Mouse (Mus musculus): ENCODE measurements at regions not wholly inside any gene's neighbourhood (a gene's known extent, or its start where the extent isn't known, plus 50 kb on each side); places are given as distances from the start of the nearest gene placed in this dataset.
A peak's percentile ranks its signal among the peaks of the same experiment; 100 is the strongest.

- WGBS: 87% methylated on average over 6 of the region's 6 CpGs
- H3K4me2 ChIP-seq (replicated peaks): no peak overlapping the region
Measured at GRCm38 (mm10) chr12:26244701-26245100, 170.4 kb downstream of the Rnf144a start.

GRCm38 (mm10) chr12:26227557-26228020, 187.5 kb downstream of the Rnf144a start:
- Histone ChIP-seq H3K27me3 (no peaks in the 10 kb centered on the region), H3K9me3 (no peaks in the 10 kb centered on the region), H3K9ac (replicated peaks) (no peak overlapping the region), H3K27ac (replicated peaks) (peak overlapping the region; percentile 83), H3K4me3 (no peak overlapping the region), H3K36me3 (no peaks in the 10 kb centered on the region), H3K4me2 (replicated peaks) (no peak overlapping the region), H3K4me1 (peaks cover 25% of the 10 kb centered on the region)
- WGBS: 35% methylated on average over 15 of the region's 15 CpGs
- ATAC-seq (replicated peaks): peak; percentile 74

More at GRCm38 (mm10) chr12:26244701-26245100, 170.4 kb downstream of the Rnf144a start:
- H3K36me3 ChIP-seq: no peaks in the 10 kb centered on the region
- no peak overlapping the region for H3K4me3 ChIP-seq
- no peak for ATAC-seq (replicated peaks)
- no peaks in the 10 kb centered on the region for H3K9me3 ChIP-seq
- no peak overlapping the region for H3K9ac ChIP-seq (replicated peaks)
- H3K27ac ChIP-seq (replicated peaks): no peak overlapping the region
- no peaks in the 10 kb centered on the region for H3K27me3 ChIP-seq
- no peaks in the 10 kb centered on the region for H3K4me1 ChIP-seq

- 10% methylated on average over 2 of the region's 2 CpGs for WGBS
- Histone ChIP-seq H3K4me1 (peaks cover 25% of the 10 kb centered on the region), H3K4me3 (no peak overlapping the region), H3K27ac (replicated peaks) (peak overlapping the region; percentile 83), H3K36me3 (no peaks in the 10 kb centered on the region), H3K9ac (replicated peaks) (no peak overlapping the region), H3K4me2 (replicated peaks) (no peak overlapping the region), H3K9me3 (no peaks in the 10 kb centered on the region), H3K27me3 (no peaks in the 10 kb centered on the region)
- ATAC-seq (replicated peaks): peak; percentile 65; the same call in 1 of the 2 replicates
Measured at GRCm38 (mm10) chr12:26226363-26226762, 188.7 kb downstream of the Rnf144a start.

DNA sequence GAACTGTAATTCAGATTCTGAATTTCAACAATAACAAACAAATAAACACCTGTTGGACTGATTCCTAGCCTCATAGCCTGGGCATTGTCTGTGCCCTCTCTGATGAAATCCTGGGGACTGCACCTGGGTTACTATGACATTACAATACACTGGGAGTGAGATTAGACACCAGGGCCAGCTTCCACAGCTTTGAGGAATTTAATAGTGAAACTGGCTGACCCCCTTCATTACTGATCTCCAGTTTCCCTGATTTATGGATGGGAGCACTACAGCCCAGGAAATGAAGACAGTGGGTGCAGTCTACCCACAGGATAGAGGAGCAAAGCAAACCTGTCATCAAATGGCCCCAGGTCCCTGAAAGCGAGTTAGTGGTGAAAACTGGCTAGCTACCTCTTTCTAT, 202.6 kb downstream of the Rnf144a start:
- Histone ChIP-seq H3K4me3 (no peak overlapping the region), H3K9ac (replicated peaks) (no peak overlapping the region), H3K27me3 (no peaks in the 10 kb centered on the region), H3K4me1 (peaks cover 13% of the 10 kb centered on the region), H3K27ac (replicated peaks) (peak overlapping the region; percentile 70; the same call in 1 of the 2 replicates), H3K4me2 (replicated peaks) (no peak overlapping the region), H3K9me3 (no peaks in the 10 kb centered on the region), H3K36me3 (no peaks in the 10 kb centered on the region)
- no peak for ATAC-seq (replicated peaks)
- 88% methylated on average over 1 of the region's 1 CpGs for WGBS

DNA sequence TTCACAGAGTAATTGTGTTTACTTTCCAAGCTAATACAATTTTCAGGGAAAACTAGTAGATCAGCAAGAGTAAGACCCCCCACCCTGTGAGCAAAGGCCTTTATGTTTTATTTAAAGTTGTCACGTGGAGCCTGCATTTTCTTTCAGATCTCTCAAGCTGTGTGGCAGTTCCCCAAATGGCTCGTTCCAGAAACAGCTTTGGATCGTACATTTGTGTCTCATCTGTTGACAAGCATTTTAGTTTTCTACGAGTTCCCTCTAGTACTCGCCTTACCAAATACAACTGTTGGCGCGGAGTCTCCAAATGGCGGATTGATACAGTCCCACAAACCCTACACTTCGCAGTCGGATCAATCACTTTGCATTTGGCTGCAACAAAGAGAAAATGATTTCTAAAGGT, 203.6 kb downstream of the Rnf144a start:
- H3K9me3 ChIP-seq: no peaks in the 10 kb centered on the region
- H3K4me1 ChIP-seq: peaks cover 13% of the 10 kb centered on the region
- peak overlapping the region; percentile 70 for H3K27ac ChIP-seq (replicated peaks)
- no peak overlapping the region for H3K4me3 ChIP-seq
- H3K4me2 ChIP-seq (replicated peaks): no peak overlapping the region
- 43% methylated on average over 10 of the region's 10 CpGs for WGBS
- no peak overlapping the region for H3K9ac ChIP-seq (replicated peaks)
- H3K36me3 ChIP-seq: no peaks in the 10 kb centered on the region
- H3K27me3 ChIP-seq: no peaks in the 10 kb centered on the region
- peak; percentile 61; the same call in 1 of the 2 replicates for ATAC-seq (replicated peaks)

DNA sequence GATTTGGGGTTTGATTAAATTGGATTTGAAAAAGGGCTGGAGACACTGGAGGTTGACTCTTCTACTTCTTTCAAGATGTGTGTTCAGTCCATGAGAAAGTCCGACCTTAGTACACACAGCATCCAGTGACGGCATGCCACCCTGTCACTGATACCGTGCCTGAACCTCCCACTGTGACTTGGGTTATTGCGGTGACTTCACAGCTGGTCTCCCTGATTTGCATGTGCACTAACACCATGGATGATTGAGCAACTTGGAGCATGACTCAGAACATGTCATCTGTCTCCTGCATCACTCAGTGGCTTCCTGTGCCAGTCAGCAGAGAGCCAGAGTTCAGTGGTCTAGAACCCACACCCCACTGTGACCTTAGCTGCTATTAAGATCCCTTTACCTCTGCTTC, 208.3 kb downstream of the Rnf144a start:
- Histone ChIP-seq H3K4me1 (peaks cover 9% of the 10 kb centered on the region), H3K36me3 (no peaks in the 10 kb centered on the region), H3K27me3 (no peaks in the 10 kb centered on the region), H3K9me3 (no peaks in the 10 kb centered on the region), H3K27ac (replicated peaks) (no peak overlapping the region), H3K9ac (replicated peaks) (no peak overlapping the region), H3K4me2 (replicated peaks) (no peak overlapping the region), H3K4me3 (no peak overlapping the region)
- no peak for ATAC-seq (replicated peaks)
- 88% methylated on average over 4 of the region's 4 CpGs for WGBS

GRCm38 (mm10) chr12:26206036-26206435, 209.0 kb downstream of the Rnf144a start:
- Histone ChIP-seq H3K27me3 (no peaks in the 10 kb centered on the region), H3K27ac (replicated peaks) (no peak overlapping the region), H3K4me2 (replicated peaks) (no peak overlapping the region), H3K9ac (replicated peaks) (no peak overlapping the region), H3K36me3 (no peaks in the 10 kb centered on the region), H3K4me1 (peaks cover 2% of the 10 kb centered on the region), H3K9me3 (no peaks in the 10 kb centered on the region), H3K4me3 (no peak overlapping the region)
- no peak for ATAC-seq (replicated peaks)
- WGBS: 88% methylated on average over 8 of the region's 8 CpGs

DNA sequence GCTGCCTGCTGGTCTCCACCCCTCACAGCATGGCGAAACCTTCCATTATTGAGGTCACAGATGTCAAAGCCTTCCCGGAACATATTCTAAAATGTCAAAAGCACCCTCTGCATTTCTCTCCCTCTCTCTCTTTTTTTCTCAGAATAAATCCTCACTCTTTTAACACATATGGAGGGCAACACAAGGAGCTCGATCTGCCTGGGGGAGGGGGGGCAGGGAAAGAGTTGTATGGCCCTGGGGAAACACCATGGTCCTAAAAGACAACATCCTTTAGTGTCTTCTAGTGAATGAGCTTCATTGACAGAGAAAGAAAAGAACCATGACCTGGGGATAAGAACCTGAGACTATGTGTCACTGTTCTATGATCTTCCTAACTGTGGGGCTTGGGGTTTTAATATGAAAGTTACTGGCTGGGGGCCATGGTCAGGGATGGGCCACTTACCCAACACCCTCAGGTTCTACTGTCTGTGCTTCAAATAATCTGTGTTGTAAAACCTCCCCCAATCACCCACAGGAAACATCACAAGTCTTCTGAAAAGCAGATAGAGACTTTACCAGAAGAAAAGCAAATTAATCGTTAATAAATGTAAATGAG, 223.0 kb downstream of the Rnf144a start:
- no peak; the same call in 1 of the 2 replicates for ATAC-seq (replicated peaks)
- H3K4me3 ChIP-seq: no peak overlapping the region
- no peak overlapping the region for H3K4me2 ChIP-seq (replicated peaks)
- peaks cover 14% of the 10 kb centered on the region for H3K4me1 ChIP-seq
- no peaks in the 10 kb centered on the region for H3K36me3 ChIP-seq
- H3K9ac ChIP-seq (replicated peaks): no peak overlapping the region
- WGBS: 43% methylated on average over 4 of the region's 4 CpGs
- peak overlapping the region; percentile 83 for H3K27ac ChIP-seq (replicated peaks)
- no peaks in the 10 kb centered on the region for H3K27me3 ChIP-seq
- no peaks in the 10 kb centered on the region for H3K9me3 ChIP-seq

DNA sequence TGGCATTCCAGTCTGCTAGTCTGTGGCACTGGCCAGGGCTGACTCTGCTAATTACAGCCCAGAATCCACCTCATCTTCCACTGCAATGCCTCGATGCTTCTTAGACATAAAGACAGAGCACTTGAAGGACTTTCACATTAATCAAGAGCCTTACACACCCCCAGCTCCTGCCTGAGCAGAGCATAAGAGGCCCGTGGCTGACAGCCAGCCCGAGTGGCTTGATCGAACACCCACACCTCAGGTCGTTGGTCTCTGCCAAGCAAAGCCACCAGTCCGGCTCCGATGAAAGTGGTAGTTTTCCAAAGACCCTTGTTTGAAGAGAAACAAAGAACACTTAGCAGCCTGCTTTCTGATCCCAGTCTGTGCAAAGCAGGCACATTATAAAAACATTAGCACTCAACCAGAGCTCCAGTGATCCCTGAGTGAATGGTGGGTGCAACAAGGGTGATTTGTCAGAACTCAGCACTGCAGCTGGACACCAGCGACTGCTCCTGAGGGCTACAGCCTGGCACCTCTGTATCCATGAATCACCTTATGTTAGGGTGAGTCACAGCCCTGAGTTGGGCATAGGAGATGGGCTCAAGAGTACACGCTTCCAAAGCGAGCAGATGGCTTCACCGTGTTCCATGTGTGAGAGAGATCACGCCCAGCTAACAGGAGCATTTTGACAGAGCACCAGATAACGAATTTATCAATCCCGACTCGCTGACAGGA, 223.6 kb downstream of the Rnf144a start:
- Histone ChIP-seq H3K27ac (replicated peaks) (peak overlapping the region; percentile 83), H3K4me3 (no peak overlapping the region), H3K4me1 (peaks cover 14% of the 10 kb centered on the region), H3K9me3 (no peaks in the 10 kb centered on the region), H3K4me2 (replicated peaks) (no peak overlapping the region), H3K36me3 (no peaks in the 10 kb centered on the region), H3K9ac (replicated peaks) (no peak overlapping the region), H3K27me3 (no peaks in the 10 kb centered on the region)
- peak; percentile 90 for ATAC-seq (replicated peaks)
- 25% methylated on average over 15 of the region's 15 CpGs for WGBS

GRCm38 (mm10) chr12:26188996-26189395, 226.1 kb downstream of the Rnf144a start:
- Histone ChIP-seq H3K4me2 (replicated peaks) (no peak overlapping the region), H3K9me3 (no peaks in the 10 kb centered on the region), H3K27ac (replicated peaks) (no peak overlapping the region), H3K4me3 (no peak overlapping the region), H3K4me1 (peaks cover 14% of the 10 kb centered on the region), H3K36me3 (no peaks in the 10 kb centered on the region), H3K9ac (replicated peaks) (no peak overlapping the region), H3K27me3 (no peaks in the 10 kb centered on the region)
- no peak for ATAC-seq (replicated peaks)
- 68% methylated on average over 2 of the region's 2 CpGs for WGBS

- Histone ChIP-seq H3K36me3 (no peaks in the 10 kb centered on the region), H3K4me1 (peaks cover 14% of the 10 kb centered on the region), H3K27me3 (no peaks in the 10 kb centered on the region), H3K4me2 (replicated peaks) (no peak overlapping the region), H3K4me3 (no peak overlapping the region), H3K9ac (replicated peaks) (no peak overlapping the region), H3K27ac (replicated peaks) (no peak overlapping the region), H3K9me3 (no peaks in the 10 kb centered on the region)
- WGBS: 87% methylated on average over 8 of the region's 8 CpGs
- no peak for ATAC-seq (replicated peaks)
Measured at GRCm38 (mm10) chr12:26187091-26187862, 227.8 kb downstream of the Rnf144a start.

All from forebrain, embryonic 15.5 days (tissue).